Mouse (Mus musculus): ENCODE data around the gene Ncor2. TPM values are rescaled to one million over a fixed set of nuclear protein-coding genes. Genes with fewer than 3 reads are reported as not detected.
A peak's percentile ranks its signal among the peaks of the same experiment; 100 is the strongest.

Ncor2 gene
- total RNA-seq, 1 experiment: 19.9 TPM

DNA sequence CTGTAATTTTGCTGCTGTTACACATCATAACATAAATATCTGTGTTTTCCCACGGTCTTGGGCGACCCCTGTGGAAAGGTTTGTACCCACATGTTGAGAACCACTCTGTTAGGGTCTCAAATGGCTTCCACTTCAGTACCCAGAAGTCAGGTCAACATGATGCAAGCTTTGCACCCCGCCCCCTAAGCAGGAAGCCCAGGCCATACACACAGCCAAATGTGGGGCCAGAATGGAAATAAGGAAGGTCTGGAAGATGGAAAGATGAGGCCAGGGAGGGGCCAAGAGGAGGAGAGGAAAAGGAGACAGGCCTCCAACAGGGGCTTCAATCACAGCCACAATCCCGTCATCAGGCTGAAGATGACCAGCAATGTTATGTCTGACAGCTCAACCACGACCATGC is 37.1 kb downstream of the Ncor2 start:
- H3K9me3 ChIP-seq (ENCODE audit: control insufficient read depth, insufficient read depth, low read depth, low read length): no peaks in the 10 kb centered on the region
- no peak for TF ChIP-seq HCFC1 (IDR thresholded peaks at IDR 0.05; ENCODE audit: borderline replicate concordance, insufficient read depth, low read length)
- no peak overlapping the region for H3K4me3 ChIP-seq (ENCODE audit: insufficient read depth in 1 of 2, low read depth in 1 of 2, low read length in 2 of 2, poor library complexity in 1 of 2, severe bottlenecking in 1 of 2)
- no peak for DNase-seq (ENCODE audit: low read depth, low spot score)
- H3K36me3 ChIP-seq (ENCODE audit: control insufficient read depth, insufficient read depth, low read length, poor library complexity, severe bottlenecking): no peaks in the 10 kb centered on the region
- H3K9ac ChIP-seq (ENCODE audit: insufficient read depth, low read depth, low read length, poor library complexity, severe bottlenecking): no peak overlapping the region
- peaks cover 0 to 17% of the 10 kb centered on the region in 2 experiments; a peak in 2 of 4 replicates for H3K4me1 ChIP-seq (ENCODE audit: control insufficient read depth in 2 of 2, insufficient read depth in 2 of 2, low read length in 2 of 2, poor library complexity in 1 of 2)
- in situ Hi-C loops (cut with MboI; ENCODE audit: low sequenced_read_pairs in 2 of 2, unreplicated experiment in 2 of 2): no loop called here
- no peak overlapping the region for H3K27ac ChIP-seq (ENCODE audit: insufficient read depth, low read depth, low read length, poor library complexity, severe bottlenecking)

DNA sequence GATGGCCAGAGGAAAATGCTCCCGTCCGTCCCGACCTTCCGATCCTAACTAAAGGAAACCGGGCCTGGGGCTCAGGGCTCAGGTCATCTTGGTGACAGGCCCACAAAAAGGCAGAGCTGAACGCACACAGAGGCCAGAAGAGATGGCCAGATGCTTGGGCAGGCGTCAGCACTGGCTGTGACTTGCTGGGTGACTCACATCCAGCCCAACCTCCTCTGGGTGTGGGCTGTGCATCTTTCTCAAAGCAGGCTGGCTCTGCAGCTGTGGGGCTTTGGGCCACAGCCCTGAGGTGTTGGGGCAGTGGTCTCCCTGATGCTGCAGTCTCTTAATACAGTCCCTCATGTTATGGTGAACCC is 37.5 kb downstream of the Ncor2 start:
- Histone ChIP-seq H3K36me3 (ENCODE audit: control insufficient read depth, insufficient read depth, low read length, poor library complexity, severe bottlenecking) (no peaks in the 10 kb centered on the region), H3K9ac (ENCODE audit: insufficient read depth, low read depth, low read length, poor library complexity, severe bottlenecking) (no peak overlapping the region), H3K4me1 (ENCODE audit: control insufficient read depth in 2 of 2, insufficient read depth in 2 of 2, low read length in 2 of 2, poor library complexity in 1 of 2) (peaks cover 4 to 21% of the 10 kb centered on the region in 2 experiments; a peak in 2 of 4 replicates), H3K9me3 (ENCODE audit: control insufficient read depth, insufficient read depth, low read depth, low read length) (no peaks in the 10 kb centered on the region), H3K27ac (ENCODE audit: insufficient read depth, low read depth, low read length, poor library complexity, severe bottlenecking) (no peak overlapping the region), H3K4me3 (ENCODE audit: insufficient read depth in 1 of 2, low read depth in 1 of 2, low read length in 2 of 2, poor library complexity in 1 of 2, severe bottlenecking in 1 of 2) (no peak overlapping the region)
- DNase-seq (ENCODE audit: low read depth, low spot score): no peak
- in situ Hi-C loops (cut with MboI; ENCODE audit: low sequenced_read_pairs in 2 of 2, unreplicated experiment in 2 of 2): no loop called here
- TF ChIP-seq ZC3H11A (IDR thresholded peaks at IDR 0.05; ENCODE audit: borderline replicate concordance, low read depth, low read length): no peak
- TF ChIP-seq MAFK (IDR thresholded peaks at IDR 0.05; ENCODE audit: insufficient read depth, low read depth, low read length): no peak
- no peak for TF ChIP-seq HCFC1 (IDR thresholded peaks at IDR 0.05; ENCODE audit: borderline replicate concordance, insufficient read depth, low read length)
- TF ChIP-seq ZNF384 (IDR thresholded peaks at IDR 0.05; ENCODE audit: low read depth, low read length): no peak

DNA sequence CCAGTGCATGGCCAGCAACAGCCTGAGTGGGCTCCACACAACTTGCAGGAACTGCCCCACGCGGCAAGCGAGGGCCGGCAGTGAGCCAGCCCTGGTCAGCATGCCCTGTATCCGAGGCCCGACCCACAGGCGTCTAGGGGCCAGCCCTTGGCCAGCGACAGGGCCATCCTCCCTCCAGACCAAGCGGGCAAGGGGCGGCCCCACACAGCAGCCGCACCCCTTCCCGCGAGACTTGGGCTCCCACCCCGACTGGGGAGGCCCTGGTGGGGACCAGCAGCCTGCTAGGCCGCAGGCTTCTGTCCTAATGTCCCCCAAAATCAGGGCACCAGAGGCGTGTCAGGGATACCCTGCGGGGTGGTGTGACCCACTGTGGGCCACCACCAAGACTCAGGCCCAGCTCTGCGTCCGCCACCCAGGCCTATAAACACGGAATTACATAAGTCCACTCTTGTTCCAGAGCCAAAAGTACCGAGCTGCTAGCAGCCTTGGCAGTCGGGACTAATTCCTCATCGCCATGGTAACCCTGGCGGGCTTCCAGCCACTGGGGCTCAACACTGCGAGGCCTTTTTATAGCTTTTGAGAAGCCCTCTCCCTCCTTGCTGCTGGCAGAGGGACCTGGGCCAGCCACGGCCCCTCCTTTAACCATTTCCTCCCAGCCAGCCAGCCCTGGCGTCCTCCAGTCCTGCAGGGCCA is 38.0 kb downstream of the Ncor2 start:
- peak overlapping the region; percentile 14 to 23; a peak in 2 of 4 replicates for H3K4me3 ChIP-seq (ENCODE audit: insufficient read depth in 1 of 2, low read depth in 1 of 2, low read length in 2 of 2, poor library complexity in 1 of 2, severe bottlenecking in 1 of 2)
- H3K9ac ChIP-seq (ENCODE audit: insufficient read depth, low read depth, low read length, poor library complexity, severe bottlenecking): no peak overlapping the region; the same call in 1 of the 2 replicates
- TF ChIP-seq HCFC1 (IDR thresholded peaks at IDR 0.05; ENCODE audit: borderline replicate concordance, insufficient read depth, low read length): no peak
- peak; percentile 38; the same call in 1 of the 2 replicates for TF ChIP-seq CHD2 (IDR thresholded peaks at IDR 0.05; ENCODE audit: low read depth, low read length)
- no peaks in the 10 kb centered on the region for H3K36me3 ChIP-seq (ENCODE audit: control insufficient read depth, insufficient read depth, low read length, poor library complexity, severe bottlenecking)
- DNase-seq (ENCODE audit: low read depth, low spot score): no peak
- no peak overlapping the region for H3K27ac ChIP-seq (ENCODE audit: insufficient read depth, low read depth, low read length, poor library complexity, severe bottlenecking)
- H3K4me1 ChIP-seq (ENCODE audit: control insufficient read depth in 2 of 2, insufficient read depth in 2 of 2, low read length in 2 of 2, poor library complexity in 1 of 2): peaks cover 4 to 21% of the 10 kb centered on the region in 2 experiments; a peak in 2 of 4 replicates
- in situ Hi-C loops (cut with MboI; ENCODE audit: low sequenced_read_pairs in 2 of 2, unreplicated experiment in 2 of 2): no loop called here
- no peaks in the 10 kb centered on the region for H3K9me3 ChIP-seq (ENCODE audit: control insufficient read depth, insufficient read depth, low read depth, low read length)

DNA sequence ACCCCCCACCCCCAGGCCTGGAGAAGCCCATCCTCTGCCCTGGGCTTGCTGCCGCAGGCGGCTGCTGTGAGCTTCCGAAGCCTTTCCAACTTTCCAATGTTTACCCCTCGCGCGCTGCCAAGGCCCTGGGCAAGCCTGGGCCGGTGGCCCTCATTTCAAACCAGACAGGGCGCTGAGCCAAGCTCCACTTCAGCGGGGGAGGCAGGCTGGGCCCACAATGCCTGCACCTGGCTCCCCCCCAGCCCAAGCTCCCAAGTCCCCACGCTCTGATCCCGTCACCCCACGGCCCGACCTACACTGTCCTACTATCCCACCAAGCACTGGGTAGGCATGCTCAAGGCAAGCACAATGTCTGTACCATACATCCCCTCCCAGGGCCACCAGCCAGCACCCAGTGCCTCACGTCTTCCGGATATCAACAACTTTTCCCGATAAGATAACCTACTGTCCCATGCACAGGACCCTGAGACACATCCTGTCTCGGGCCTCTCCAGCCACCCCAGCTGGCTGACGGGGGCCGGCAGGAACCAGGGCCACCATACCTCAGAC is 38.8 kb downstream of the Ncor2 start:
- TF ChIP-seq ZC3H11A (IDR thresholded peaks at IDR 0.05; ENCODE audit: borderline replicate concordance, low read depth, low read length): no peak
- TF ChIP-seq HCFC1 (IDR thresholded peaks at IDR 0.05; ENCODE audit: borderline replicate concordance, insufficient read depth, low read length): no peak
- TF ChIP-seq MAFK (IDR thresholded peaks at IDR 0.05; ENCODE audit: insufficient read depth, low read depth, low read length): no peak
- no peak for TF ChIP-seq CHD2 (IDR thresholded peaks at IDR 0.05; ENCODE audit: low read depth, low read length)
- TF ChIP-seq ZNF384 (IDR thresholded peaks at IDR 0.05; ENCODE audit: low read depth, low read length): no peak
- in situ Hi-C loops (cut with MboI; ENCODE audit: low sequenced_read_pairs in 2 of 2, unreplicated experiment in 2 of 2): no loop called here
- Histone ChIP-seq H3K9me3 (ENCODE audit: control insufficient read depth, insufficient read depth, low read depth, low read length) (no peaks in the 10 kb centered on the region), H3K36me3 (ENCODE audit: control insufficient read depth, insufficient read depth, low read length, poor library complexity, severe bottlenecking) (no peaks in the 10 kb centered on the region), H3K27ac (ENCODE audit: insufficient read depth, low read depth, low read length, poor library complexity, severe bottlenecking) (no peak overlapping the region), H3K4me3 (ENCODE audit: insufficient read depth in 1 of 2, low read depth in 1 of 2, low read length in 2 of 2, poor library complexity in 1 of 2, severe bottlenecking in 1 of 2) (no peak overlapping the region; a peak in 1 of 4 replicates), H3K9ac (ENCODE audit: insufficient read depth, low read depth, low read length, poor library complexity, severe bottlenecking) (no peak overlapping the region), H3K4me1 (ENCODE audit: control insufficient read depth in 2 of 2, insufficient read depth in 2 of 2, low read length in 2 of 2, poor library complexity in 1 of 2) (peaks cover 4 to 21% of the 10 kb centered on the region in 2 experiments; a peak in 2 of 4 replicates)
- DNase-seq (ENCODE audit: low read depth, low spot score): no peak

DNA sequence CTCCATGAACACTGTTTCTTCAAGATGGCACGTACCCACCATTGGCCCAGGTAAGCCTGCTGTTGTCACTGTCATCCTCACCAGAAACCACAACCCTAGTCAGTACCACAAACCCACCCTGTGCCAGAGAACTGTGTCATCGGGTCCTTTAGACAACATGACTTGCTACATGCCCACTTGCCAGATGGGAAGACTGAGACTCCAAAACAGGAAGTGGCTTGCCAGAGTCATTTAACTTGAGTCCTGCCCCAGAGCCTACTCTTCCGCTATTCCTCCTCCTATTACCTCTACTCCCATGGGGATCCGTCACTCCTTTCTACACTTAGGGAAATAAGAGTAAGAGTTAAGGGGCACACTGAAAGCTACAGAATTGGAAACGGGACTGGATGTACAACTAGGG is 39.4 kb downstream of the Ncor2 start:
- no peak for TF ChIP-seq CHD2 (IDR thresholded peaks at IDR 0.05; ENCODE audit: low read depth, low read length)
- TF ChIP-seq MAFK (IDR thresholded peaks at IDR 0.05; ENCODE audit: insufficient read depth, low read depth, low read length): no peak
- TF ChIP-seq ZC3H11A (IDR thresholded peaks at IDR 0.05; ENCODE audit: borderline replicate concordance, low read depth, low read length): no peak
- no peak for TF ChIP-seq HCFC1 (IDR thresholded peaks at IDR 0.05; ENCODE audit: borderline replicate concordance, insufficient read depth, low read length)
- Histone ChIP-seq H3K27ac (ENCODE audit: insufficient read depth, low read depth, low read length, poor library complexity, severe bottlenecking) (no peak overlapping the region), H3K4me3 (ENCODE audit: insufficient read depth in 1 of 2, low read depth in 1 of 2, low read length in 2 of 2, poor library complexity in 1 of 2, severe bottlenecking in 1 of 2) (no peak overlapping the region), H3K9me3 (ENCODE audit: control insufficient read depth, insufficient read depth, low read depth, low read length) (no peaks in the 10 kb centered on the region), H3K4me1 (ENCODE audit: control insufficient read depth in 2 of 2, insufficient read depth in 2 of 2, low read length in 2 of 2, poor library complexity in 1 of 2) (peaks cover 5 to 26% of the 10 kb centered on the region in 2 experiments; a peak in 2 of 4 replicates), H3K36me3 (ENCODE audit: control insufficient read depth, insufficient read depth, low read length, poor library complexity, severe bottlenecking) (no peaks in the 10 kb centered on the region), H3K9ac (ENCODE audit: insufficient read depth, low read depth, low read length, poor library complexity, severe bottlenecking) (no peak overlapping the region)
- DNase-seq (ENCODE audit: low read depth, low spot score): no peak
- in situ Hi-C loops (cut with MboI; ENCODE audit: low sequenced_read_pairs in 2 of 2, unreplicated experiment in 2 of 2): no loop called here
